Mouse (Mus musculus) kidney, adult 2 months (tissue): ENCODE measurements around the gene Ppil4.

ENCODE experiments used
- CTCF ChIP-seq: fragments of 200-500 bp; conservative IDR thresholded peaks from 2 replicates; pipeline ENCODE4 v1.5.1; 2011; ENCODE audit warnings: low read depth, mild to moderate bottlenecking, control low read depth, low read length, moderate library complexity, mixed read lengths; ENCODE audit not compliant: insufficient read depth, insufficient read length
- POLR2A ChIP-seq: fragments of 200-500 bp; IDR thresholded peaks from one replicate; pipeline ENCODE4 v1.6.1; 2011; ENCODE audit warnings: low read depth, low read length, control low read depth

- TF ChIP-seq CTCF (no peak), POLR2A (no peak)
These were observed 12.9 kb upstream of the Ppil4 start for GRCm38 (mm10) chr10:7779751-7780237.
